Mouse (Mus musculus) hindbrain, postnatal 0 days (tissue): ENCODE measurements around the gene Mgp. TPM values are rescaled to one million over a fixed set of nuclear protein-coding genes. Genes with fewer than 3 reads are reported as not detected.
A peak's percentile ranks its signal among the peaks of the same experiment; 100 is the strongest.

Experiments used
- ATAC-seq: fragments of 200-750 bp; cut with Nextera tagmentation; 2 replicates; pipeline ENCODE4 v1.8.0; 2017; ENCODE audit warnings: mild to moderate bottlenecking, moderate TSS enrichment, moderate library complexity
- DNase-seq: peaks from one replicate; pipeline ENCODE4 v3.0.0-alpha.2; 2015; ENCODE audit warnings: low spot score
- H3K27ac ChIP-seq: fragments of 300-500 bp; sonication (generic); 2 replicates; pipeline ENCODE4 v1.5.1; 2014; ENCODE audit warnings: mild to moderate bottlenecking
- H3K27me3 ChIP-seq: fragments of 300-500 bp; sonication (generic); 2 replicates; pipeline ENCODE4 v1.6.1; 2014; ENCODE audit warnings: low read length, mixed read lengths; ENCODE audit not compliant: insufficient read depth
- H3K36me3 ChIP-seq: fragments of 300-500 bp; sonication (generic); 2 replicates; pipeline ENCODE4 v1.6.1; 2014; ENCODE audit warnings: low read length, mixed read lengths; ENCODE audit not compliant: insufficient read depth
- H3K4me1 ChIP-seq: fragments of 300-500 bp; sonication (generic); 2 replicates; pipeline ENCODE4 v1.6.1; 2014; ENCODE audit warnings: antibody characterized with exemption, low read length, mixed read lengths; ENCODE audit not compliant: insufficient read depth
- H3K4me2 ChIP-seq: fragments of 300-500 bp; sonication (generic); 2 replicates; pipeline ENCODE4 v1.6.1; 2014; ENCODE audit warnings: low read depth, mild to moderate bottlenecking, low read length, moderate library complexity, mixed read lengths
- H3K4me3 ChIP-seq: fragments of 300-500 bp; sonication (generic); 2 replicates; pipeline ENCODE4 v1.5.1; 2014; ENCODE audit warnings: low read length
- H3K9ac ChIP-seq: fragments of 300-500 bp; sonication (generic); replicated peaks from 2 replicates; pipeline ENCODE4 v1.6.1; 2014; ENCODE audit warnings: mild to moderate bottlenecking, low read length, moderate library complexity, mixed read lengths
- H3K9me3 ChIP-seq: fragments of 300-500 bp; sonication (generic); 2 replicates; pipeline ENCODE4 v1.6.1; 2016; ENCODE audit warnings: low read length, mixed read lengths
- CTCF ChIP-seq: IDR thresholded peaks from 2 replicates; pipeline ENCODE4 v1.5.1; 2016; ENCODE audit warnings: antibody characterized with exemption, control low read depth, low read depth
- WGBS: fragments of 180-500 bp; shearing (Covaris S2); extraction: QIAGEN DNeasy Blood & Tissue Kit; methylation state at CpG from one replicate; pipeline ENCODE4 v1.1.7; 2014; 5-methylcytosine and 5-hydroxymethylcytosine counted together
- polyA plus RNA-seq: library from polyadenylated mRNA; unstranded; fragments of >200 nt; fragmentation: Nextera tagmentation; extraction: Ambion mirVana; gene quantifications from 2 replicates; pipeline ENCODE4 v1.2.1, GENCODE M21; 2015
- total RNA-seq: library from RNA; depleted of rRNA; stranded (reverse); fragments of >200 nt; gene quantifications from 2 replicates; pipeline ENCODE4 v1.2.3, GENCODE M21; 2014

Mgp gene
- total and polyA plus RNA-seq, 2 experiments from 2014 or later = 34.6 to 81.8 TPM

GRCm38 (mm10) chr6:136848399-136848798 lies 27.2 kb downstream of the Mgp start:
- Histone ChIP-seq H3K9me3 (no peaks in the 10 kb centered on the region), H3K36me3 (no peaks in the 10 kb centered on the region), H3K27me3 (no peaks in the 10 kb centered on the region), H3K9ac (no peak overlapping the region), H3K27ac (no peak overlapping the region), H3K4me2 (no peak overlapping the region), H3K4me1 (no peaks in the 10 kb centered on the region), H3K4me3 (no peak overlapping the region)
- ATAC-seq = no peak
- no peak for DNase-seq
- TF ChIP-seq CTCF = no peak
- WGBS = 85% methylated on average over 8 of the region's 8 CpGs

- peak; percentile 61 for TF ChIP-seq CTCF
- Histone ChIP-seq H3K4me2 (no peak overlapping the region), H3K27me3 (no peaks in the 10 kb centered on the region), H3K36me3 (no peaks in the 10 kb centered on the region), H3K4me1 (no peaks in the 10 kb centered on the region), H3K4me3 (no peak overlapping the region), H3K9me3 (no peaks in the 10 kb centered on the region), H3K27ac (no peak overlapping the region), H3K9ac (no peak overlapping the region)
- ATAC-seq (no peak), DNase-seq (peak; percentile 11)
- WGBS = 21% methylated on average over 2 of the region's 2 CpGs
Observed at GRCm38 (mm10) chr6:136847790-136848189, 27.8 kb downstream of the Mgp start.

DNA sequence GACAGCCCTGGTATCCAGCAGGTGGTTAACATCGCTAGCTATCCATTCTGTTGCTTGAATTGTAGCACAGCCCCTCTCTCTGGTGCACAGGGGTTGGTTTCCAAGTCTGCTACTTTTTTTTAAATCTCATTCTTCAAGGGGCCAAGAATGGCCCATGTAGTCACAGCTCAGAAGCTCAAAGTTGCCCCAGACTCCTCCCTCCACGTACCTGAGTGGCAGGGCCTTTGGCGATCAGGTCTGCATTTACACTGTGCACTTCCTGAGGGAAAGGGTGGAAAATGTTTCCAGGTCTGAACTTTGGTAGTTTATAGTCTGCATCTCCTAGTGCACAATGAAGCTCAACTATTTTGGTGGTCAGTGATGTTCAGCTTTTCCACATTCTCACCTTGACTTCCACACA lies 28.4 kb downstream of the Mgp start:
- no peak for ATAC-seq
- DNase-seq = no peak

GRCm38 (mm10) chr6:136845706-136846480 lies 29.7 kb downstream of the Mgp start:
- DNase-seq (no peak), ATAC-seq (no peak)
- no peaks in the 10 kb centered on the region for H3K4me1 ChIP-seq
- H3K9me3 ChIP-seq = no peaks in the 10 kb centered on the region
- no peak overlapping the region for H3K4me3 ChIP-seq
- TF ChIP-seq CTCF = no peak
- no peak overlapping the region for H3K9ac ChIP-seq
- H3K4me2 ChIP-seq = no peak overlapping the region
- H3K36me3 ChIP-seq = no peaks in the 10 kb centered on the region
- H3K27me3 ChIP-seq = no peaks in the 10 kb centered on the region
- WGBS = 74% methylated on average over 5 of the region's 5 CpGs
- no peak overlapping the region for H3K27ac ChIP-seq

More for the DNA sequence above, 28.4 kb downstream of the Mgp start:
- Histone ChIP-seq H3K4me3 (no peak overlapping the region), H3K27me3 (no peaks in the 10 kb centered on the region), H3K9ac (no peak overlapping the region), H3K4me2 (no peak overlapping the region), H3K4me1 (no peaks in the 10 kb centered on the region), H3K36me3 (no peaks in the 10 kb centered on the region), H3K9me3 (no peaks in the 10 kb centered on the region), H3K27ac (no peak overlapping the region)
- no peak for TF ChIP-seq CTCF
- 92% methylated on average over 3 of the region's 3 CpGs for WGBS

GRCm38 (mm10) chr6:136844903-136845302 lies 30.7 kb downstream of the Mgp start:
- no peaks in the 10 kb centered on the region for H3K36me3 ChIP-seq
- 53% methylated on average over 2 of the region's 2 CpGs for WGBS

DNA sequence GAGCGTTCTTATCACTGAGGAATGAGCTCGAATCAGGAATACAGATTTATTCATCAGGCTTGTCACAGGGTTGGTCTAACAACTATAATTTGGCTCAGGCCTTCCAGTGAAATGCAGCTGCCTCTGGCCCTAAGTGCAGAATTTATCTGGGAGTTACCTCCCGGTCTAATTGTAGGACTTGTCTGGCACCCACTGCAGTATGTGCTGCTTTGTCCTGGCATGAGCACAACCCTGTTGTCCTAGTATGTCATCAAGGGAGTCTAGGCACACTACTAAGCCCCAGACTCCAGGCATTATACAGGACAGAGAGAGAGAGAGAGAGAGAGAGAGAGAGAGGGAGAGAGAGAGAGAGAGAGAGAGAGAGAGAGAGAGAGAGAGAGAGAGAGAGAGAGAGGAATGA lies 38.3 kb downstream of the Mgp start:
- Histone ChIP-seq H3K36me3 (no peaks in the 10 kb centered on the region), H3K27ac (no peak overlapping the region), H3K4me1 (no peaks in the 10 kb centered on the region), H3K9ac (no peak overlapping the region), H3K4me2 (no peak overlapping the region), H3K9me3 (no peaks in the 10 kb centered on the region), H3K4me3 (no peak overlapping the region), H3K27me3 (no peaks in the 10 kb centered on the region)
- TF ChIP-seq CTCF = no peak
- ATAC-seq = no peak
- no peak for DNase-seq
- WGBS = 80% methylated on average over 3 of the region's 3 CpGs

More at GRCm38 (mm10) chr6:136844903-136845302, 30.7 kb downstream of the Mgp start:
- H3K4me2 ChIP-seq = no peak overlapping the region
- no peaks in the 10 kb centered on the region for H3K4me1 ChIP-seq
- no peak overlapping the region for H3K4me3 ChIP-seq
- TF ChIP-seq CTCF = no peak
- H3K27me3 ChIP-seq = no peaks in the 10 kb centered on the region
- no peaks in the 10 kb centered on the region for H3K9me3 ChIP-seq
- no peak overlapping the region for H3K9ac ChIP-seq
- ATAC-seq = no peak
- no peak overlapping the region for H3K27ac ChIP-seq
- DNase-seq = no peak

DNA sequence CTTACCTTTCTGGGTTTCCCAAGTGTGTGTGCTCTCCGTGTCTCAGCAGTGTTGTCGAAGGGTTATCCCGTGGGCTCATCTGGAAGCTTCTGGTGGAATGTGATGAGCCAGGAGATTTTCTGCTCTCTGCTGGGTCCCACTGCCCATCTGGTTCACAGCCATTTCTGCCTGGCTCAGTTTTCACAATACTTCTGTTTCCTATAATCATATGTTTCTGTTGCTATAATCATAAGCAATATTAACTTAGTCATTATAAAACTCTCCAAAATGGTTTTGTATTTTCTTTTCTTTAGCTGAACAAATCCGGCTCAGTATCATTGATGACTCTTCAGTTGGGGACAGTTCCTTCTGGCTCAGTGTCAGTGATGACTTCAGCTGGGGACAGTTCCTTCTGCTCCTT lies 40.3 kb downstream of the Mgp start, which contains the start of gene Smco3:
TSS of gene Smco3 (minus strand) at position 101 of the 400 bp plus-strand sequence.
- WGBS = 49% methylated on average over 4 of the region's 4 CpGs
- no peaks in the 10 kb centered on the region for H3K9me3 ChIP-seq
- no peak for DNase-seq
- H3K27me3 ChIP-seq = no peaks in the 10 kb centered on the region
- H3K27ac ChIP-seq = no peak within 1 kb of the TSS
- no peak for TF ChIP-seq CTCF
- no peak for ATAC-seq
- H3K4me1 ChIP-seq = no peaks in the 10 kb centered on the region
- no peak within 1 kb of the TSS for H3K9ac ChIP-seq
- peak within 1 kb of the TSS; percentile 13; the same call in 1 of the 2 replicates for H3K4me3 ChIP-seq
- H3K4me2 ChIP-seq = peak within 1 kb of the TSS; percentile 18; the same call in 1 of the 2 replicates
- no peaks in the 10 kb centered on the region for H3K36me3 ChIP-seq
